Mouse (Mus musculus) heart, postnatal 4 days (tissue): ENCODE measurements around the gene Fbll1. TPM values are rescaled to one million over a fixed set of nuclear protein-coding genes. Genes with fewer than 3 reads are reported as not detected.
A peak's percentile ranks its signal among the peaks of the same experiment; 100 is the strongest.
"Not testable (repeated sequence)": the region's sequence is repeated elsewhere in the genome, so short reads cannot be mapped to it uniquely, and the experiment has no call there.

Experiments
- DNase-seq: peaks from one replicate; pipeline ENCODE4 v3.0.0; 2021
- total RNA-seq, 2 experiments: library from RNA; stranded (reverse); gene quantifications; 2 replicates each; pipeline ENCODE4 v1.2.3; 2021

Gene Fbll1
- total RNA-seq, result not detected

GRCm38 (mm10) chr11:35798874-35799273 is at the start of gene Fbll1:
TSS of gene Fbll1 (minus strand) at chr11:35798884.
- DNase-seq, result peak; percentile 71

GRCm38 (mm10) chr11:35844299-35844698 is 45.6 kb upstream of the Fbll1 start:
- no peak for DNase-seq

GRCm38 (mm10) chr11:35842560-35842959 is 43.9 kb upstream of the Fbll1 start:
- DNase-seq, result not testable (repeated sequence)

GRCm38 (mm10) chr11:35841738-35842325 is 43.1 kb upstream of the Fbll1 start:
- DNase-seq, result no peak

- DNase-seq, result not testable (repeated sequence)
These were observed 42.1 kb upstream of the Fbll1 start for GRCm38 (mm10) chr11:35840806-35841205.

- DNase-seq, result no peak
These were observed 41.6 kb upstream of the Fbll1 start for GRCm38 (mm10) chr11:35840282-35840681.

GRCm38 (mm10) chr11:35838345-35839338 is 40.0 kb upstream of the Fbll1 start:
- peak; percentile 93 for DNase-seq

GRCm38 (mm10) chr11:35837156-35838126 is 38.8 kb upstream of the Fbll1 start:
- no peak for DNase-seq

GRCm38 (mm10) chr11:35834022-35834760 is 35.5 kb upstream of the Fbll1 start, which contains the start of gene Rars:
TSS of gene Rars (minus strand) at chr11:35834506.
- peak; percentile 95 for DNase-seq

GRCm38 (mm10) chr11:35833270-35833669 is 34.6 kb upstream of the Fbll1 start:
- DNase-seq, result no peak

- DNase-seq, result no peak
These were observed 33.5 kb upstream of the Fbll1 start for GRCm38 (mm10) chr11:35832139-35832538.

- DNase-seq, result no peak
These were observed 29.0 kb upstream of the Fbll1 start for GRCm38 (mm10) chr11:35827714-35828113.

GRCm38 (mm10) chr11:35816316-35816715 is 17.6 kb upstream of the Fbll1 start:
- no peak for DNase-seq

GRCm38 (mm10) chr11:35811458-35811857 is 12.8 kb upstream of the Fbll1 start:
- DNase-seq, result no peak

GRCm38 (mm10) chr11:35801332-35801731 is 2.6 kb upstream of the Fbll1 start:
- no peak for DNase-seq

GRCm38 (mm10) chr11:35798495-35798820 is 226 bp downstream of the Fbll1 start:
- DNase-seq, result no peak

- DNase-seq, result no peak
These were observed 761 bp downstream of the Fbll1 start for GRCm38 (mm10) chr11:35797751-35798494.

- DNase-seq, result not testable (repeated sequence)
These were observed 5.9 kb downstream of the Fbll1 start for GRCm38 (mm10) chr11:35792800-35793199.

GRCm38 (mm10) chr11:35788443-35788842 is 10.2 kb downstream of the Fbll1 start:
- DNase-seq, result no peak

GRCm38 (mm10) chr11:35784537-35784936 is 14.1 kb downstream of the Fbll1 start:
- DNase-seq, result no peak

GRCm38 (mm10) chr11:35784002-35784401 is 14.7 kb downstream of the Fbll1 start:
- no peak for DNase-seq
